Mouse (Mus musculus) embryonic fibroblast, embryonic 13.5 days (primary cell): Measurements from ENCODE around the gene Itga3. TPM values are rescaled to one million over a fixed set of nuclear protein-coding genes. Genes with fewer than 3 reads are reported as not detected.

Source experiments
- H3K27ac ChIP-seq: 2 replicates; pipeline ENCODE4 v1.5.1; 2012; ENCODE audit warnings: low read length, control low read depth, inconsistent platforms; ENCODE audit not compliant: insufficient read depth
- H3K4me1 ChIP-seq: 2 replicates; pipeline ENCODE4 v1.6.1; 2011; ENCODE audit warnings: low read length; ENCODE audit not compliant: control insufficient read depth, insufficient read depth
- H3K4me3 ChIP-seq: 2 replicates; pipeline ENCODE4 v1.5.1; 2011; ENCODE audit warnings: mild to moderate bottlenecking, control low read depth, low read length; ENCODE audit not compliant: insufficient read depth
- CTCF ChIP-seq: IDR thresholded peaks from 2 replicates; pipeline ENCODE4 v1.5.1; 2011; ENCODE audit warnings: mild to moderate bottlenecking, control low read depth, low read length, moderate library complexity, borderline replicate concordance; ENCODE audit not compliant: insufficient read depth
- POLR2A ChIP-seq: IDR thresholded peaks from 2 replicates; pipeline ENCODE4 v1.6.1; 2011; ENCODE audit warnings: low read depth, mild to moderate bottlenecking, control low read depth, low read length, moderate library complexity
- polyA plus RNA-seq: library from polyadenylated mRNA; stranded (reverse); fragments of >200 nt; gene quantifications from 2 replicates; pipeline ENCODE4 v1.2.4, GENCODE M21; 2011; ENCODE audit warnings: low read depth; ENCODE audit not compliant: missing spikeins, insufficient read length

The Itga3 gene
- polyA plus RNA-seq, 1 experiment, result 6.9 TPM

- no peak for TF ChIP-seq POLR2A
- TF ChIP-seq CTCF, result no peak
- Histone ChIP-seq H3K27ac (no peak overlapping the region; the same call in 1 of the 2 replicates), H3K4me1 (peaks cover 4% of the 10 kb centered on the region; the same call in 1 of the 2 replicates), H3K4me3 (no peak overlapping the region)
Observed at GRCm38 (mm10) chr11:95006038-95006437, 70.6 kb downstream of the Itga3 start.

- TF ChIP-seq CTCF (no peak), POLR2A (no peak)
- Histone ChIP-seq H3K27ac (no peak overlapping the region), H3K4me3 (no peak overlapping the region), H3K4me1 (peaks cover 4% of the 10 kb centered on the region; the same call in 1 of the 2 replicates)
Observed at GRCm38 (mm10) chr11:95004937-95005198, 71.7 kb downstream of the Itga3 start.

- TF ChIP-seq CTCF, result no peak
- TF ChIP-seq POLR2A, result no peak
- Histone ChIP-seq H3K27ac (no peak overlapping the region; the same call in 1 of the 2 replicates), H3K4me3 (no peak overlapping the region), H3K4me1 (peaks cover 4% of the 10 kb centered on the region; the same call in 1 of the 2 replicates)
Observed at GRCm38 (mm10) chr11:95004136-95004936, 72.3 kb downstream of the Itga3 start.

- Histone ChIP-seq H3K4me3 (no peak overlapping the region), H3K27ac (no peak overlapping the region), H3K4me1 (no peaks in the 10 kb centered on the region)
- no peak for TF ChIP-seq CTCF
- TF ChIP-seq POLR2A, result no peak
Observed at GRCm38 (mm10) chr11:95002705-95003104, 73.9 kb downstream of the Itga3 start.

- TF ChIP-seq CTCF (no peak), POLR2A (no peak)
- no peak overlapping the region for H3K4me3 ChIP-seq
- no peak overlapping the region for H3K27ac ChIP-seq
Observed at GRCm38 (mm10) chr11:95001584-95002347, 74.8 kb downstream of the Itga3 start.

GRCm38 (mm10) chr11:95001058-95001457 lies 75.5 kb downstream of the Itga3 start:
- Histone ChIP-seq H3K4me1 (no peaks in the 10 kb centered on the region), H3K27ac (no peak overlapping the region), H3K4me3 (no peak overlapping the region)
- TF ChIP-seq CTCF, result peak; percentile 94
- no peak for TF ChIP-seq POLR2A

More at GRCm38 (mm10) chr11:95001584-95002347, 74.8 kb downstream of the Itga3 start:
- no peaks in the 10 kb centered on the region for H3K4me1 ChIP-seq

GRCm38 (mm10) chr11:95000548-95000947 lies 76.1 kb downstream of the Itga3 start:
- Histone ChIP-seq H3K4me3 (no peak overlapping the region), H3K4me1 (no peaks in the 10 kb centered on the region), H3K27ac (no peak overlapping the region)
- TF ChIP-seq POLR2A, result no peak
- TF ChIP-seq CTCF, result no peak

GRCm38 (mm10) chr11:95000128-95000527 lies 76.5 kb downstream of the Itga3 start:
- no peak overlapping the region for H3K27ac ChIP-seq
- no peak overlapping the region for H3K4me3 ChIP-seq
- TF ChIP-seq CTCF, result no peak
- no peak for TF ChIP-seq POLR2A
- H3K4me1 ChIP-seq, result 0 out of 2 replicates have a peak, but pooled peaks cover 2% of the 10 kb centered on the region

GRCm38 (mm10) chr11:94998041-94998531 lies 78.5 kb downstream of the Itga3 start:
- Histone ChIP-seq H3K4me3 (no peak overlapping the region), H3K27ac (no peak overlapping the region), H3K4me1 (peaks cover 7% of the 10 kb centered on the region)
- TF ChIP-seq POLR2A (no peak), CTCF (no peak)

GRCm38 (mm10) chr11:94997596-94997995 lies 79.0 kb downstream of the Itga3 start:
- no peak for TF ChIP-seq CTCF
- no peak for TF ChIP-seq POLR2A
- Histone ChIP-seq H3K27ac (no peak overlapping the region), H3K4me1 (peaks cover 7% of the 10 kb centered on the region), H3K4me3 (no peak overlapping the region)
